Mouse (Mus musculus): ENCODE measurements at regions not wholly inside any gene's neighbourhood (a gene's known extent, or its start where the extent isn't known, plus 50 kb on each side); places are given as distances from the start of the nearest gene placed in this dataset.

- DNase-seq (peak; percentile 58), ATAC-seq (ENCODE audit: insufficient read depth) (peak; percentile 75)
- H3K9me3 ChIP-seq (ENCODE audit: low read depth, low read length): no peaks in the 10 kb centered on the region
- peak overlapping the region; percentile 73 for H3K4me2 ChIP-seq
- H3K4me3 ChIP-seq (ENCODE audit: low read depth, low read length): peak overlapping the region; percentile 31
- peak overlapping the region; percentile 46; the same call in 1 of the 2 replicates for H3K27ac ChIP-seq (ENCODE audit: low read depth)
- peak overlapping the region; percentile 54 for H3K9ac ChIP-seq
- H3K36me3 ChIP-seq (ENCODE audit: insufficient read depth): no peaks in the 10 kb centered on the region
- H3K27me3 ChIP-seq (ENCODE audit: insufficient read depth, low read length): no peaks in the 10 kb centered on the region
- peaks cover 9% of the 10 kb centered on the region; the same call in 1 of the 2 replicates for H3K4me1 ChIP-seq (ENCODE audit: insufficient read depth)
- no peak for TF ChIP-seq CTCF (IDR thresholded peaks at IDR 0.05; ENCODE audit: low read depth)
- WGBS: 4% methylated on average over 19 of the region's 19 CpGs
Observed at GRCm38 (mm10) chr2:71655504-71656390, 89.7 kb upstream of the Itga6 start.

GRCm38 (mm10) chr2:71656611-71657244 is 88.7 kb upstream of the Itga6 start:
- ATAC-seq (ENCODE audit: insufficient read depth) (no peak), DNase-seq (no peak)
- no peak overlapping the region for H3K4me3 ChIP-seq (ENCODE audit: low read depth, low read length)
- no peak overlapping the region for H3K9ac ChIP-seq
- WGBS: 58% methylated on average over 8 of the region's 8 CpGs
- H3K4me2 ChIP-seq: no peak overlapping the region
- no peaks in the 10 kb centered on the region for H3K36me3 ChIP-seq (ENCODE audit: insufficient read depth)
- peaks cover 9% of the 10 kb centered on the region; the same call in 1 of the 2 replicates for H3K4me1 ChIP-seq (ENCODE audit: insufficient read depth)
- TF ChIP-seq CTCF (IDR thresholded peaks at IDR 0.05; ENCODE audit: low read depth): no peak
- H3K27me3 ChIP-seq (ENCODE audit: insufficient read depth, low read length): no peaks in the 10 kb centered on the region
- H3K27ac ChIP-seq (ENCODE audit: low read depth): no peak overlapping the region
- no peaks in the 10 kb centered on the region for H3K9me3 ChIP-seq (ENCODE audit: low read depth, low read length)

DNA sequence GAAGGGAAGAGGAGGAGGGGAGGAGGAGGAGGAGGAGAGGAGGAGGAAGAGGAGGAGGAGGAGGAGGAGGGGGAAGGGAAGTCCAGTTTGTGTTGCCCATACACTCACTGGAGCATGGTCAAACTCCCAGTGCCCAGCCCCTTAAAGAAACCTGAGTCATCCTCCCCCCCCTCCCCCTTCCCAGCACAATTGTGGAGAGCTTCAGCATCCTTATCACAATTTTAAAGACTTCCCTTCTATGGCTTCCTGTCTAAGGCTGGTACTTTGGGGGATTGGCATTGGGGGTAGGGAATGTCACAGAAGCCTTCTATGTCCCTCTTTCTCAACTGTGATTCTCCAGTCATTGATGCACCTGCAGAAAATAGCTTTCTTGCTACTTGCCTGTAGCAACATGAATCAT is 84.0 kb upstream of the Itga6 start:
- ATAC-seq (ENCODE audit: insufficient read depth) (no peak), DNase-seq (no peak)
- Histone ChIP-seq H3K27me3 (ENCODE audit: insufficient read depth, low read length) (no peaks in the 10 kb centered on the region), H3K4me3 (ENCODE audit: low read depth, low read length) (no peak overlapping the region), H3K4me1 (ENCODE audit: insufficient read depth) (no peaks in the 10 kb centered on the region), H3K36me3 (ENCODE audit: insufficient read depth) (no peaks in the 10 kb centered on the region), H3K4me2 (no peak overlapping the region), H3K9ac (no peak overlapping the region), H3K9me3 (ENCODE audit: low read depth, low read length) (no peaks in the 10 kb centered on the region), H3K27ac (ENCODE audit: low read depth) (no peak overlapping the region)
- TF ChIP-seq CTCF (IDR thresholded peaks at IDR 0.05; ENCODE audit: low read depth): no peak

DNA sequence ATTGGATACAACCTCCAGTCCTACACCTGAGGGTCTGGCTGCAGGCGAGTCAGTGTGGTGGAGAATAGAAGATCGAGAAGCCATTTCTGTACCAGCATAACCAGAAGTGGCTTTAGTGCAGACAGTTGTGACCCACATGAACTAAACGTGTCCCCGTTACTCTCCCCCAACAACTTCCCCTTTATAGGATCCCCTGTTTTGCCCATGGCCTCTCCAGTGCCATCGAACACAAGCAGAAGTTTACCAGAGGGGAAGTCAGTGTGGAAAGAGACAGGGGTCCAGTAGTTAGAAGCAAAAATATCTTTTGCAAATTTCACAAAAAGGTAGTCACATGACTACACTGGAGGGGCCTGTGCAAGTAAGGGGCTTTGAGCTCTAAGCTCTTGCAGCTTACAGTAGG is 83.4 kb upstream of the Itga6 start:
- TF ChIP-seq CTCF (IDR thresholded peaks at IDR 0.05; ENCODE audit: low read depth): no peak
- Histone ChIP-seq H3K9me3 (ENCODE audit: low read depth, low read length) (no peaks in the 10 kb centered on the region), H3K4me3 (ENCODE audit: low read depth, low read length) (no peak overlapping the region), H3K36me3 (ENCODE audit: insufficient read depth) (no peaks in the 10 kb centered on the region), H3K27ac (ENCODE audit: low read depth) (peak overlapping the region; percentile 30; the same call in 1 of the 2 replicates), H3K27me3 (ENCODE audit: insufficient read depth, low read length) (no peaks in the 10 kb centered on the region), H3K4me2 (no peak overlapping the region), H3K9ac (no peak overlapping the region), H3K4me1 (ENCODE audit: insufficient read depth) (no peaks in the 10 kb centered on the region)
- DNase-seq (no peak), ATAC-seq (ENCODE audit: insufficient read depth) (no peak)
- WGBS: 84% methylated on average over 5 of the region's 5 CpGs

- Histone ChIP-seq H3K36me3 (ENCODE audit: insufficient read depth) (no peaks in the 10 kb centered on the region), H3K4me1 (ENCODE audit: insufficient read depth) (no peaks in the 10 kb centered on the region; the same call in 1 of the 2 replicates), H3K27ac (ENCODE audit: low read depth) (no peak overlapping the region), H3K9me3 (ENCODE audit: low read depth, low read length) (no peaks in the 10 kb centered on the region), H3K4me3 (ENCODE audit: low read depth, low read length) (no peak overlapping the region), H3K4me2 (no peak overlapping the region), H3K9ac (no peak overlapping the region), H3K27me3 (ENCODE audit: insufficient read depth, low read length) (no peaks in the 10 kb centered on the region)
- ATAC-seq (ENCODE audit: insufficient read depth) (no peak), DNase-seq (no peak)
- TF ChIP-seq CTCF (IDR thresholded peaks at IDR 0.05; ENCODE audit: low read depth): no peak
- WGBS: 78% methylated on average over 8 of the region's 8 CpGs
Observed at GRCm38 (mm10) chr2:71663453-71663852, 82.0 kb upstream of the Itga6 start.

GRCm38 (mm10) chr2:71666927-71667326 is 78.5 kb upstream of the Itga6 start:
- TF ChIP-seq CTCF (IDR thresholded peaks at IDR 0.05; ENCODE audit: low read depth): no peak
- Histone ChIP-seq H3K9ac (no peak overlapping the region), H3K4me1 (ENCODE audit: insufficient read depth) (no peaks in the 10 kb centered on the region; the same call in none of the 2 replicates), H3K36me3 (ENCODE audit: insufficient read depth) (no peaks in the 10 kb centered on the region), H3K4me2 (no peak overlapping the region), H3K9me3 (ENCODE audit: low read depth, low read length) (no peaks in the 10 kb centered on the region), H3K27ac (ENCODE audit: low read depth) (no peak overlapping the region), H3K4me3 (ENCODE audit: low read depth, low read length) (no peak overlapping the region), H3K27me3 (ENCODE audit: insufficient read depth, low read length) (no peaks in the 10 kb centered on the region)
- ATAC-seq (ENCODE audit: insufficient read depth) (no peak), DNase-seq (no peak)
- 66% methylated on average over 2 of the region's 2 CpGs for WGBS

DNA sequence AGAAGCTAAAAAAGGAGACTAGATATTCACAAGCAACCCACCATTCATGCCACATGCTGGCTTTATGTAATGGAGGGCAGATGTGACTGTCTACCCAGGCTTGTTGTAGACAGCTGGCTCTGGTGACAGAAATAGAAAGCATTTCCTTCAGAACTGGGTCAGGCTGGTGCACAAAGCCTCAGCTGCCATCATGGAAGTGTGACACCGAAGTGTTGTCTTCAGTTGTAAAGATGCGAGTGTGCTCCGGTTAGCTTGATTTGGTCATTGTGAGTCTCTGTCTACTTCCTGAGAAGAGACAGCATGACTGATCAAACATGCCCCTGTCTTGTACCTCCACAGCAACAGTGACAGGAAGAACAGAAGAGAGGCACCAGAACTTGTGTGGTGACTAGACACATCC is 77.7 kb upstream of the Itga6 start:
- no peak for ATAC-seq (ENCODE audit: insufficient read depth)
- no peaks in the 10 kb centered on the region; the same call in none of the 2 replicates for H3K4me1 ChIP-seq (ENCODE audit: insufficient read depth)
- WGBS: 95% methylated on average over 3 of the region's 3 CpGs
- H3K27ac ChIP-seq (ENCODE audit: low read depth): no peak overlapping the region
- H3K27me3 ChIP-seq (ENCODE audit: insufficient read depth, low read length): no peaks in the 10 kb centered on the region
- H3K4me2 ChIP-seq: no peak overlapping the region
- DNase-seq: no peak
- H3K9ac ChIP-seq: no peak overlapping the region
- H3K4me3 ChIP-seq (ENCODE audit: low read depth, low read length): no peak overlapping the region
- H3K36me3 ChIP-seq (ENCODE audit: insufficient read depth): no peaks in the 10 kb centered on the region
- TF ChIP-seq CTCF (IDR thresholded peaks at IDR 0.05; ENCODE audit: low read depth): no peak
- H3K9me3 ChIP-seq (ENCODE audit: low read depth, low read length): no peaks in the 10 kb centered on the region
